Mouse (Mus musculus) thymus, adult 2 months (tissue): Measurements from ENCODE around the gene Fgd3. TPM values are rescaled to one million over a fixed set of nuclear protein-coding genes. Genes with fewer than 3 reads are reported as not detected.

Experiments
- DNase-seq: peaks from one replicate; pipeline ENCODE4 v3.0.0; 2021
- H3K27ac ChIP-seq: fragments of 200-500 bp; 2 replicates; pipeline ENCODE4 v1.5.1; 2012; ENCODE audit warnings: low read length, control low read depth; ENCODE audit not compliant: control insufficient read depth, insufficient read depth
- H3K27me3 ChIP-seq: fragments of 200-500 bp; 2 replicates; pipeline ENCODE4 v1.6.1; 2012; ENCODE audit warnings: mild to moderate bottlenecking, low read length, moderate library complexity, mixed read lengths; ENCODE audit not compliant: control insufficient read depth, insufficient read depth
- H3K36me3 ChIP-seq: fragments of 200-500 bp; 2 replicates; pipeline ENCODE4 v1.6.1; 2012; ENCODE audit warnings: mild to moderate bottlenecking, low read length, moderate library complexity; ENCODE audit not compliant: control insufficient read depth, insufficient read depth
- H3K4me1 ChIP-seq: fragments of 200-500 bp; replicated peaks from 2 replicates; pipeline ENCODE4 v1.6.1; 2012; ENCODE audit warnings: low read length; ENCODE audit not compliant: control insufficient read depth, insufficient read depth
- H3K4me3 ChIP-seq: fragments of 200-500 bp; 2 replicates; pipeline ENCODE4 v1.5.1; 2012; ENCODE audit warnings: mild to moderate bottlenecking, low read length, control low read depth, moderate library complexity; ENCODE audit not compliant: control insufficient read depth, insufficient read depth
- CTCF ChIP-seq: fragments of 200-500 bp; IDR thresholded peaks from 2 replicates; pipeline ENCODE4 v1.5.1; 2012; ENCODE audit warnings: mild to moderate bottlenecking, control low read depth, low read length, moderate library complexity, borderline replicate concordance; ENCODE audit not compliant: control insufficient read depth, poor library complexity, insufficient read depth; ENCODE audit errors: extremely low read depth
- POLR2A ChIP-seq: fragments of 200-500 bp; IDR thresholded peaks from 2 replicates; pipeline ENCODE4 v1.6.1; 2012; ENCODE audit warnings: mild to moderate bottlenecking, low read length, control low read depth, moderate library complexity; ENCODE audit not compliant: control insufficient read depth, poor library complexity, insufficient read depth; ENCODE audit errors: extremely low read depth
- WGBS: fragments of 180-500 bp; shearing (Covaris S2); methylation state at CpG from one replicate; pipeline ENCODE4 v1.1.7; 2018; 5-methylcytosine and 5-hydroxymethylcytosine counted together
- polyA plus RNA-seq: library from polyadenylated mRNA; depleted of rRNA; stranded (reverse); fragments of >200 nt; gene quantifications from 2 replicates; pipeline ENCODE4 v1.2.3, GENCODE M21; 2012

Fgd3 gene
- polyA plus RNA-seq, 1 experiment: 19.2 TPM

GRCm38 (mm10) chr13:49358184-49358583 lies 38.1 kb upstream of the Fgd3 start:
- DNase-seq: no peak
- Histone ChIP-seq H3K36me3 (no peaks in the 10 kb centered on the region), H3K4me1 (peaks cover 11% of the 10 kb centered on the region), H3K27me3 (no peaks in the 10 kb centered on the region), H3K4me3 (no peak overlapping the region), H3K27ac (no peak overlapping the region)
- WGBS: 94% methylated on average over 3 of the region's 3 CpGs
- TF ChIP-seq CTCF (no peak), POLR2A (no peak)

DNA sequence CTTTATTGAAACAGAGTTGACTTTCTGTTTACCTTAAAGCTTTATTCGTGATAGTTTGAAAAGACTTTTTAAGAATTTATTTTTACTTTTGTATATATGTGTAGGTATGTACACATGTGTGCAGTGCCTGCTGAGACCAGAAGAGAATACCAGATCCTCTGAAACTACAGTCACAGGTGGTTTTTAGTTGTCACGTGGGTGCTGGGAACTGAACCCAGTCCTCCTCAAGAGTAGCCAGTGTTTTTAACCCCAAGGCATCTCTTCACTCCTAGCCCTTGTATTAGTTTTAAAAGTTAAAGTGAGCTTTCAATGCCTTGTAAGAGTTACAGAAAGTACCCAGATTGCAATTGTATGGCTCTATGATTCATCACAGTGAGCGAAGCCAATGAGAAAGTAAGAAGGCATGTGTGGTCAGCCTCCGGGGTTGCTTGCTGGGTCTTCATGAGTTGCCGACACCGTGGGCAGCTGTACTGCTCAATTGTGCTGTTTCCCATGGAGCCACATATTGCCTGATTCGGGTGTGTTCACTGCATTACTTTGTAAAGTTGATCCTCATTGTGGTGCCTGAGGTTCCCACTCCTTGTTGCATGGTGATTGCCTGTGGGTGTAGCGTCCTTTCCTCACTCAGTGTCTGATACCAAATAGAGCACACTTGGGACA lies 37.4 kb upstream of the Fgd3 start:
- H3K27ac ChIP-seq: no peak overlapping the region
- no peak for TF ChIP-seq CTCF
- H3K36me3 ChIP-seq: no peaks in the 10 kb centered on the region
- H3K27me3 ChIP-seq: no peaks in the 10 kb centered on the region
- no peak for DNase-seq
- H3K4me1 ChIP-seq: peaks cover 12% of the 10 kb centered on the region
- H3K4me3 ChIP-seq: no peak overlapping the region
- 96% methylated on average over 8 of the region's 8 CpGs for WGBS

DNA sequence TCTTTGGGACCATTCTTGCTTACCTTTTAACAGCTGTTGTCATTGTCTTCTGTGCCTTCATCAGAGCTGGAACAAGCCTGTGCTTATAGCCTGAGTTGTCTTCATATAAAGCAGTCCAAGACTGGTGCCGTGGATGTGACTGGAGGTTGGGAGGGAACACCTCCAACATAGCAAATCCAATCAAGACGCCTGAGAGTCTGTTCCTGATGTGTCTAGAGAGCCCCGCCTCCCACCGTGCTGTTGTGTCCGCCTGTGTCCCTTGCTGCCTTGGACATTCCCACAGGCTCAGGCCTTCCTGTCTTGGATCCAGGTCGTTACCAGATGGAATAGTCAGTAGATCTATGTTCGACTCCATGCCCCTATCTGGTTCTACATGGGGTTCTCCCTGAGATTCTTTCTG lies 36.0 kb upstream of the Fgd3 start:
- no peaks in the 10 kb centered on the region for H3K27me3 ChIP-seq
- peaks cover 12% of the 10 kb centered on the region for H3K4me1 ChIP-seq
- WGBS: over 99% methylated on average over 7 of the region's 7 CpGs
- no peak overlapping the region for H3K4me3 ChIP-seq
- no peak for TF ChIP-seq POLR2A
- TF ChIP-seq CTCF: no peak
- DNase-seq: no peak
- no peaks in the 10 kb centered on the region for H3K36me3 ChIP-seq
- H3K27ac ChIP-seq: no peak overlapping the region

DNA sequence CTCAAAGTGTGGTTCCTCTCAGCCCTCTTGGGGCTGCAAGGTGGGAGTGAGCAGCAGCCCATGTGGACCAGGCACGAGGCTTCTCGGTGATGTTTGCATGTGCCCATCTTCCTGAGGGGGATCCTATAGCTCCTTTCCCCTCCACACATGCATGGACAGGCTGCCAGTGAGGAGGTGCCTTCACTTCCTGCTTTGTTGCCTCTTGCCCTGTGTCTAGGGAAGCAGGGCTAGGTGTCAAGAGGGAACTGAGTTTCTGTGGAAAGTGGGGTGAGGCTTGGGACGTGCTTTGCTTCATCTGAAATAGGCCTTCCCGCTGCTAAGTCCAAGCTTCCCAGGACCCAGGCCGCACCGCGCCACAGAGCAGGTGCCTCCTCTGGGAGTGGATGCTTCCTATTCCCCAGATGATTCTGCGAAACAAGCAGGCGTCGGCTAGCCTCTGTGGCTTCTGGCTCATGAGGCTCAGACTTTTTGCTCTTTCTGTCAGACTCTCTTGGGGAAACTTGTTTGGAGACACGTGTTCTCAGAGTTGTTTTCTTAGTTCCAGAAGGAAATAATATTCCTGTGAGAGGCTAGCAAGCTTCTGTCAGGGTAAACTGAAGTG lies 35.5 kb upstream of the Fgd3 start:
- no peaks in the 10 kb centered on the region for H3K36me3 ChIP-seq
- peaks cover 10% of the 10 kb centered on the region for H3K4me1 ChIP-seq
- no peaks in the 10 kb centered on the region for H3K27me3 ChIP-seq
- no peak overlapping the region for H3K27ac ChIP-seq
- no peak for DNase-seq
- 91% methylated on average over 11 of the region's 11 CpGs for WGBS
- H3K4me3 ChIP-seq: no peak overlapping the region
- TF ChIP-seq CTCF: no peak
- TF ChIP-seq POLR2A: no peak

- 91% methylated on average over 5 of the region's 5 CpGs for WGBS
- H3K4me1 ChIP-seq: peaks cover 10% of the 10 kb centered on the region
- no peaks in the 10 kb centered on the region for H3K27me3 ChIP-seq
- no peak overlapping the region for H3K4me3 ChIP-seq
- no peaks in the 10 kb centered on the region for H3K36me3 ChIP-seq
- no peak overlapping the region for H3K27ac ChIP-seq
- DNase-seq: no peak
- TF ChIP-seq POLR2A (no peak), CTCF (no peak)
Measured at GRCm38 (mm10) chr13:49353991-49354507, 33.9 kb upstream of the Fgd3 start.

- no peak overlapping the region for H3K4me3 ChIP-seq
- no peak for DNase-seq
- no peak for TF ChIP-seq CTCF
- TF ChIP-seq POLR2A: no peak
- no peaks in the 10 kb centered on the region for H3K27me3 ChIP-seq
- peaks cover 12% of the 10 kb centered on the region for H3K4me1 ChIP-seq
- no peak overlapping the region for H3K27ac ChIP-seq
- no peaks in the 10 kb centered on the region for H3K36me3 ChIP-seq
Measured at GRCm38 (mm10) chr13:49353422-49353821, 33.3 kb upstream of the Fgd3 start.

DNA sequence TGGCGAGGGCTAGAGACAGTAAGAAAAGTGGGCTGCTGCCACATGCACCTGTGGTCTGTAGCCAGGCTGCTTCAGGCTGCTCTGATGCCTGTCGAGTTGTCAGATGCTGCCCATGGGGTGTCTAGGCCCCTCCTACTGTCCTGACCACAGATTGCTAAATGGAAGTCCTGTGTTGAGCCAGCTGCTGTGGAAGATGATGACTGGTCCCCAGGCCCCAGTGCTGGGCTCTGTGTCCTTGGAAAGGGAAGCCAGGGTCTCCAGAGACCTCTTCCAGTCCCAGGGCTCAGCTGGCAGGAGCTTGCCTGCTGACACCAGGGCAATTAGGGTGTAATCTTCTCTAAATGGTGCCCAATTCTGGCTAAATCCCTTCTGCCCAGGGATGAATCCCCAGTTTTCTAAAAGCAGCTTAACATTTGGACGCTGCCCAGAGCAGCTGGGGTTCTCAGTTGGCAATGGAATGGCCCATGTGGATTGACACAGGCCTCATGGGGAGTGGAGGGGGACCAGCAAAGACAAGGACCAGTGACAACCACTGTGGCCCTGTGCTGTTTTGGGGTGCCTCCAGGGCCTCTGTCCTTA lies 32.6 kb upstream of the Fgd3 start:
- Histone ChIP-seq H3K27ac (no peak overlapping the region), H3K4me1 (peaks cover 12% of the 10 kb centered on the region)
- 50% methylated on average over 3 of the region's 3 CpGs for WGBS

More for the DNA sequence above, 32.6 kb upstream of the Fgd3 start:
- H3K27me3 ChIP-seq: no peaks in the 10 kb centered on the region
- H3K4me3 ChIP-seq: no peak overlapping the region
- H3K36me3 ChIP-seq: no peaks in the 10 kb centered on the region
- DNase-seq: no peak
- TF ChIP-seq CTCF (no peak), POLR2A (no peak)
